Mouse (Mus musculus) liver (tissue): ENCODE data around the gene Gzmm.
A peak's percentile ranks its signal among the peaks of the same experiment; 100 is the strongest.

Experiments used
- DNase-seq: peaks from one replicate; pipeline ENCODE4 v3.0.0-alpha.2; 2020; ENCODE audit warnings: mixed read lengths

Gene Gzmm

GRCm38 (mm10) chr10:79704065-79704969 is 15.5 kb downstream of the Gzmm start, which contains the start of gene Bsg:
TSS of gene Bsg (plus strand) at chr10:79704491.
- DNase-seq: peak; percentile 100

- DNase-seq: peak; percentile 53
Observed at GRCm38 (mm10) chr10:79704970-79705360, 16.1 kb downstream of the Gzmm start.

GRCm38 (mm10) chr10:79705951-79706350 is 17.1 kb downstream of the Gzmm start:
- DNase-seq: peak; percentile 91

GRCm38 (mm10) chr10:79706406-79707094 is 17.7 kb downstream of the Gzmm start:
- DNase-seq: no peak

- no peak for DNase-seq
Observed at GRCm38 (mm10) chr10:79707162-79707561, 18.3 kb downstream of the Gzmm start.

GRCm38 (mm10) chr10:79707759-79708158 is 18.9 kb downstream of the Gzmm start:
- no peak for DNase-seq

- no peak for DNase-seq
Observed at GRCm38 (mm10) chr10:79708668-79709067, 19.8 kb downstream of the Gzmm start.

GRCm38 (mm10) chr10:79709307-79709706 is 20.5 kb downstream of the Gzmm start:
- no peak for DNase-seq

- DNase-seq: no peak
Observed at GRCm38 (mm10) chr10:79712029-79712428, 23.2 kb downstream of the Gzmm start.

GRCm38 (mm10) chr10:79712499-79713126 is 23.8 kb downstream of the Gzmm start:
- DNase-seq: peak; percentile 95

GRCm38 (mm10) chr10:79713163-79713562 is 24.3 kb downstream of the Gzmm start:
- DNase-seq: no peak

- DNase-seq: no peak
Observed at GRCm38 (mm10) chr10:79714996-79715395, 26.2 kb downstream of the Gzmm start.

GRCm38 (mm10) chr10:79716254-79716987 is 27.6 kb downstream of the Gzmm start, which contains the start of gene Hcn2:
TSS of gene Hcn2 (plus strand) at chr10:79716634.
- DNase-seq: no peak

GRCm38 (mm10) chr10:79716988-79717355 is 28.2 kb downstream of the Gzmm start:
- DNase-seq: no peak

GRCm38 (mm10) chr10:79717640-79718357 is 29.0 kb downstream of the Gzmm start:
- peak; percentile 80 for DNase-seq

GRCm38 (mm10) chr10:79721089-79721488 is 32.3 kb downstream of the Gzmm start:
- no peak for DNase-seq

- no peak for DNase-seq
Observed at GRCm38 (mm10) chr10:79723047-79723446, 34.2 kb downstream of the Gzmm start.

GRCm38 (mm10) chr10:79723692-79724091 is 34.9 kb downstream of the Gzmm start:
- DNase-seq: no peak

- DNase-seq: peak; percentile 83
Observed at GRCm38 (mm10) chr10:79726090-79726489, 37.3 kb downstream of the Gzmm start.

- DNase-seq: no peak
Observed at GRCm38 (mm10) chr10:79728323-79729249, 39.8 kb downstream of the Gzmm start.
